Mouse (Mus musculus) limb, embryonic 15.5 days (tissue): ENCODE measurements at regions not wholly inside any gene's neighbourhood (a gene's known extent, or its start where the extent isn't known, plus 50 kb on each side); places are given as distances from the start of the nearest gene placed in this dataset.

Source experiments
- ATAC-seq: fragments of 200-750 bp; cut with Nextera tagmentation; 2 replicates; pipeline ENCODE4 v1.8.0; 2017; ENCODE audit warnings: low read depth, moderate TSS enrichment; ENCODE audit not compliant: insufficient number of reproducible peaks, low FRiP score, low TSS enrichment
- H3K27ac ChIP-seq: fragments of 300-500 bp; sonication (generic); 2 replicates; pipeline ENCODE4 v1.5.1; 2015; ENCODE audit warnings: moderate library complexity, mild to moderate bottlenecking, inconsistent platforms
- H3K27me3 ChIP-seq: fragments of 300-500 bp; sonication (generic); 2 replicates; pipeline ENCODE4 v1.6.1; 2015; ENCODE audit warnings: inconsistent platforms
- H3K36me3 ChIP-seq: fragments of 300-500 bp; sonication (generic); 2 replicates; pipeline ENCODE4 v1.6.1; 2015; ENCODE audit warnings: inconsistent platforms
- H3K4me1 ChIP-seq: fragments of 300-500 bp; sonication (generic); 2 replicates; pipeline ENCODE4 v1.6.1; 2015; ENCODE audit warnings: inconsistent platforms
- H3K4me2 ChIP-seq: fragments of 300-500 bp; sonication (generic); 2 replicates; pipeline ENCODE4 v1.6.1; 2015; ENCODE audit warnings: mild to moderate bottlenecking, inconsistent platforms
- H3K4me3 ChIP-seq: fragments of 300-500 bp; sonication (generic); 2 replicates; pipeline ENCODE4 v1.5.1; 2015; ENCODE audit warnings: mild to moderate bottlenecking, inconsistent platforms
- H3K9ac ChIP-seq: fragments of 300-500 bp; sonication (generic); 2 replicates; pipeline ENCODE4 v1.6.1; 2015; ENCODE audit warnings: inconsistent platforms
- H3K9me3 ChIP-seq: fragments of 300-500 bp; sonication (generic); 2 replicates; pipeline ENCODE4 v1.6.1; 2016; ENCODE audit warnings: inconsistent platforms
- WGBS: fragments of 180-500 bp; shearing (Covaris S2); methylation state at CpG from one replicate; pipeline ENCODE4 v1.1.7; 2015; 5-methylcytosine and 5-hydroxymethylcytosine counted together

- Histone ChIP-seq H3K9me3 (no peaks in the 10 kb centered on the region), H3K4me1 (peaks cover 3% of the 10 kb centered on the region; the same call in 1 of the 2 replicates), H3K4me2 (no peak overlapping the region), H3K27me3 (no peaks in the 10 kb centered on the region), H3K9ac (no peak overlapping the region), H3K36me3 (no peaks in the 10 kb centered on the region), H3K27ac (no peak overlapping the region), H3K4me3 (no peak overlapping the region)
- no peak for ATAC-seq
- 65% methylated on average over 4 of the region's 4 CpGs for WGBS
Measured at GRCm38 (mm10) chr13:51352874-51353273, 55.6 kb upstream of the S1pr3 start.

GRCm38 (mm10) chr13:51355507-51355906 is 52.9 kb upstream of the S1pr3 start:
- no peak for ATAC-seq
- H3K4me3 ChIP-seq, result no peak overlapping the region
- H3K9me3 ChIP-seq, result no peaks in the 10 kb centered on the region
- 19% methylated on average over 2 of the region's 2 CpGs for WGBS
- no peaks in the 10 kb centered on the region for H3K36me3 ChIP-seq
- no peak overlapping the region for H3K9ac ChIP-seq
- H3K27ac ChIP-seq, result no peak overlapping the region
- H3K27me3 ChIP-seq, result no peaks in the 10 kb centered on the region
- no peak overlapping the region for H3K4me2 ChIP-seq
- H3K4me1 ChIP-seq, result peaks cover 3% of the 10 kb centered on the region; the same call in 1 of the 2 replicates
